Mouse (Mus musculus): Measurements from ENCODE around the gene Mpl.

Mpl gene

GRCm38 (mm10) chr4:118457345-118457975 lies at the start of gene Mpl:
Mpl (minus strand) TSS chr4:118457513.
- in situ Hi-C loops (cut with MboI; ENCODE audit: low pct_unique_long_range_greater_than_20kb in 1 of 2, low sequenced_read_pairs in 2 of 2, unreplicated experiment in 1 of 2) = no loop called here

DNA sequence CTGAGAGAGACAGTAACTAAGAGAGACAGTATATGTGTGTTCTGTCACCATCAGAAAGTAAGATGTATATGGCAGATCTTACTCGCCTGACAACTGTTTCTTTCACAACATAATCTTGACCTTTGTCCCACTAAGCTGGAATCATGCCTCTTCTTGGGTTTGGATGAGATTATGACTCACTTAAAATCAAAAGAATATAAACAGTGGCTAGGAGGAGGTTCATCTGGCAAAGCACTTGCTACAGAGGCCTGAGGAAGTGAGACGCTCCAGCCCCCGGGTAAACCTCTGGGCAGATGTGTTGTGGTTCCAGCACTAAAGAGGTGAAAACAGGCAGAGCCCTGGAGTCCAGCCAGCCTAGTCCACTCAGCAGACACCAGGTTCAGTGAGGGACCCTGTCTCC lies 48.2 kb upstream of the Mpl start:
- in situ Hi-C loops (cut with MboI; ENCODE audit: low pct_unique_long_range_greater_than_20kb in 1 of 2, low sequenced_read_pairs in 2 of 2, unreplicated experiment in 1 of 2) = no loop called here

DNA sequence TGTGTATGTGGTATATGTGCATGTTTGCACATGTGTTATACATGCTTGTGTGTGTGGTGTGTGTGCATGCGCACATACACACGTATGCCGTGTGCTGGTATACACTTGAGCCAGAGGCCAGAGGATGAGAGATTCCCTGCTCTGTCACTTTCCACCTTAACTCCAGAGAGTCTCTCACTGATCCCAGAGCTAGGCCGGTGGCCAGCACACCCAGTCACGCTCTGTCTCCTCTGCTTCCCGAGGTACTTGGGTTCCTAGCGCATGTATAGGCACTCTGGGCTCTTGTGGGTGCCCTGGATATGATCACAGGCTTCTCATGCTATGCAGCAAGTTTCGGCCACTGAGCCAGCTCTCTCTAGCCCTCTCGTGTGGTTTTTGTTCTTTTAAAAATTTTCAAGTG lies 43.5 kb upstream of the Mpl start:
- in situ Hi-C loops (cut with MboI; ENCODE audit: low pct_unique_long_range_greater_than_20kb in 1 of 2, low sequenced_read_pairs in 2 of 2, unreplicated experiment in 1 of 2) = no loop called here

GRCm38 (mm10) chr4:118500171-118500724 lies 42.9 kb upstream of the Mpl start:
- in situ Hi-C loops (cut with MboI; ENCODE audit: low pct_unique_long_range_greater_than_20kb in 1 of 2, low sequenced_read_pairs in 2 of 2, unreplicated experiment in 1 of 2) = no loop called here

- in situ Hi-C loops (cut with MboI; ENCODE audit: low pct_unique_long_range_greater_than_20kb in 1 of 2, low sequenced_read_pairs in 2 of 2, unreplicated experiment in 1 of 2) = no loop called here
Measured at GRCm38 (mm10) chr4:118490461-118490860, 33.1 kb upstream of the Mpl start.

DNA sequence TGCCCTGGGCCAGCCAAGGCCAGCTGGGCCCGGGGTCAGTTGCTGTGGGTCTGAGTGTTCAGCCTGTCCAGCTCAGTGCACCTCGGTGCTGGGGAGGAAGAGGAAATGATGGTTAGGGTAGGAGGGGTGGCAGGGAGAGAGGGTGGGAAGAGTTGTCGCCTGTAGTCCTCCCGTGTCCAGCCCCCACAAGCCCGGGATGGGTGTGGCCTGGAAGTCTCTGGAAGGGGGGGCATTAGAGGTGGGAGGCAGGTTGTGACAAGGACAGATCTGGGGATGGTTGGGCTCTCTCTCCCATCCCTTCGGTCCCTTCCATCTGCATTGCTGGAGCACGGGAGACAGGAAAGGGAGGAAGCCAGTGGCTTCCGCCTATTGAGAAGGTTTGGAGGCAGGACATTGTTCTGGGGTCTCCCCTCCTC lies 32.4 kb upstream of the Mpl start, which contains the start of gene Tie1:
Gene Tie1, minus strand, starts transcription at position 345 of the 416 bp plus-strand sequence.
- in situ Hi-C loops (cut with MboI; ENCODE audit: low pct_unique_long_range_greater_than_20kb in 1 of 2, low sequenced_read_pairs in 2 of 2, unreplicated experiment in 1 of 2) = loop anchor here in 1 of 2 experiments (5.0 kb wide), 1 partner anchor 42 kb away; no protein-coding TSS in a partner anchor

DNA sequence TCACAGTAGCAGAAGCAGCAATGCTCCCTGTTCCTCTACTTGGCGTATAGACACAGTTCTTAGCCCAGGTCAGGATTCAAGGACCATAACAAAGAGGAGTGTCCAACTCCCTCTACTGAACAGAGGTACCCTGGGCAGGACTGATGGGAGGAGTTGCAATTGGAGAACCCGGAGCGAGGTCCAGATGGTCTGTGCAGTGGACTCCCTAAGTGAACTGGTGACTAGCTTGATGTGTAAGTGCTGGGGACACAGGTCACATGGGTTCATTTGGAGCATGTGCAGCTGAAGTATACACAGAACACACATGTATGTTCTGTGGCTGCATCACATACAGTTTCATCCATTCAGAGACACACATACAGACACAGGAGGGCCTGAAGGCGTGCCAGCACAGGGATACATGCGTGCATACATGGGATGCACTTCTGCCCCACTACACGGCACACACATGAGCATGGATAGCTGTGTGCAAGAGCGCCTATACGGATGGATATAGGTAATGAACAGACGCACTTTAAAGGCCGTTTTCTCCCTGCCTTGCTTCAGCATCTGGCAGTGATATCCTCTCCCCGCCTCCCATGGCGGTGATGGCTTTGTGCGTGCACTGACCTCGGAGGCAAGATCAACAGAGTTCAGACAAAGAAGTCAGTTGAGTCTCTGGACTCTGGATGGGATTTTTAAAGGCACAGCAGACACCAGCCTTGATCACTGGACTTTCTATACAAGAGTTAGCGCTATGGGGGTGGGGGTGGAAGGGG lies 19.6 kb upstream of the Mpl start:
- in situ Hi-C loops (cut with MboI; ENCODE audit: low pct_unique_long_range_greater_than_20kb in 1 of 2, low sequenced_read_pairs in 2 of 2, unreplicated experiment in 1 of 2) = no loop called here

DNA sequence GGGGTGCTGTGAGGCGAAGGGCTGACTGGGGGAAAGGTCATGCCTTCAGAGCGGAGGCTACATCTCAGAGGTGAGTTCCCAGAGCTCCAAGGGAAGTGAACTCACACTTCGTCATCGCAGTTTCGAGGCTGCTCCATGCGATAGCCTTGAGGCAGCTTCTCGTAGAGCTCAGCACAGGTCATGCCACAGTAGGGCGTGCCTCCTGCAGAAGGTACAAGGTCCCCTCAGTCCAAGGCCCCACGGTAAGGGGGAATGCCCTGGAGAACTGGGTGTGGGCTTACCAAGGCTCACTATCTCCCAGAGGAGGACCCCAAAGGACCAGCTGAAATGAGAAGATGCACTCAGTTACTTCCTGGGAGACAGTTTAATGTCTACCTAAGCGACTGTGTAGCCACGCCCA lies 15.4 kb upstream of the Mpl start:
- in situ Hi-C loops (cut with MboI; ENCODE audit: low pct_unique_long_range_greater_than_20kb in 1 of 2, low sequenced_read_pairs in 2 of 2, unreplicated experiment in 1 of 2) = no loop called here

DNA sequence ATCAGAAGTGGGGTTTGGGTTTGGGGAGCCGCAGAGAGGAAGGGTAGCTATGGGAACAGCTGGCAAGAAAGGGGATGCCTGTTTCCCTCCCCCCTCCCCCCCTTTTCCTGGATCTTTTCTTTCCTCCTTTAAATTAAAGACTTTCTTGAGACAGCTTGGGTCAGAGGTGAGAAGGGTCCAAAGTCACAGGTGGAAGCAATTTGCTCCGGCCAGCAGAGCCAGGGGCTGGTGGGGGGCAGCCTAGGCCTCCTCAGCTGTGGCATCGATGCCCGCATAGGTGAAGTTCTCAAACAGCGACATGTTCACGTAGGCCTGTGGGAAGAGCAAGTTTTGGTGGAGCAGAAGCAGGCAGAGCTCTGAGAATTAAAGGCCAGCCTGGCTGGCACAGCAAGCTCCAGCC lies 14.0 kb upstream of the Mpl start:
- in situ Hi-C loops (cut with MboI; ENCODE audit: low pct_unique_long_range_greater_than_20kb in 1 of 2, low sequenced_read_pairs in 2 of 2, unreplicated experiment in 1 of 2) = no loop called here

- in situ Hi-C loops (cut with MboI; ENCODE audit: low pct_unique_long_range_greater_than_20kb in 1 of 2, low sequenced_read_pairs in 2 of 2, unreplicated experiment in 1 of 2) = no loop called here
Measured at GRCm38 (mm10) chr4:118465697-118466163, 8.4 kb upstream of the Mpl start.

DNA sequence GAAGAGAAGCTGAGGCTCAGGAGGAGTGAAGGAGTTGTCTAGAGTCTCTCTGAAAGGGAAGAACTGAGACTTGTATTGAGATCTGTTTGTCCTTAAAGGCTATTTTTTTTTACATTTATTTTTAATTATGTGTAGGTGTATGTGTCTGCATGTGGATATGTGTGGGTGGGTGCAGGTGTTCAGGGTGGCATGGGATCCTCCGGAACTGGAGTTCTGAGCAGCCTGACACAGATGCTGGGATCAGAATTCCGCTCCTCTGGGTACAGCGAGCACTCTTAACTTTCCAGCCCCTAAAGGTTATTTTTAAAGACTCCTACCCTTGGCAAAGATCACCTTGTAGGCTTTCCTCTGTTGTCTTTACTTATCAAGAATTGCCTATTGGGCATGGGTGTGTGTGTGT lies 7.6 kb upstream of the Mpl start:
- in situ Hi-C loops (cut with MboI; ENCODE audit: low pct_unique_long_range_greater_than_20kb in 1 of 2, low sequenced_read_pairs in 2 of 2, unreplicated experiment in 1 of 2) = no loop called here

- in situ Hi-C loops (cut with MboI; ENCODE audit: low pct_unique_long_range_greater_than_20kb in 1 of 2, low sequenced_read_pairs in 2 of 2, unreplicated experiment in 1 of 2) = loop anchor here in 1 of 2 experiments (5.0 kb wide), 1 partner anchor 41 kb away; no protein-coding TSS in a partner anchor
Measured at GRCm38 (mm10) chr4:118446415-118447153, 10.7 kb downstream of the Mpl start.

GRCm38 (mm10) chr4:118445781-118446414 lies 11.4 kb downstream of the Mpl start:
- in situ Hi-C loops (cut with MboI; ENCODE audit: low pct_unique_long_range_greater_than_20kb in 1 of 2, low sequenced_read_pairs in 2 of 2, unreplicated experiment in 1 of 2) = loop anchor here in 1 of 2 experiments (5.0 kb wide), 1 partner anchor 41 kb away; no protein-coding TSS in a partner anchor

DNA sequence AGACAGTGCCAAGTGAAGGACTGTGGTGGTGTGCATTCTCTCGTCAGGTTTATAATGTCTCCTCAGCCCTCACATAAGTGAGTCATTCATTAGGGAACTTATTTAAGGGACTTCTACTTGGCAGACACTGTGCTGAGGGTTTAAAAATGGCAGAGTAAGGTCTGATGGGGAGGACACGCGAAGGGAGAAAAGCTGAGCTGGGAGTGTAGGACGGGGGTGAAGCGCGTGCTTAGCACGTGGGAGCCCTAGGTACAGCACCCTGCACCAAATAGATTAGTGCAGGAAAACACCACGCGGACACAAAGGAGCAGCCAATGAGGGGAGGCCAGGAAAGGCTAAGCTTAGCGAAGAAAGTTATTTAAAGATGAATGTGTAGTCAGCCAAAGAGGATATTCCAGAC lies 12.2 kb downstream of the Mpl start:
- in situ Hi-C loops (cut with MboI; ENCODE audit: low pct_unique_long_range_greater_than_20kb in 1 of 2, low sequenced_read_pairs in 2 of 2, unreplicated experiment in 1 of 2) = loop anchor here in 1 of 2 experiments (5.0 kb wide), 1 partner anchor 42 kb away; no protein-coding TSS in a partner anchor

DNA sequence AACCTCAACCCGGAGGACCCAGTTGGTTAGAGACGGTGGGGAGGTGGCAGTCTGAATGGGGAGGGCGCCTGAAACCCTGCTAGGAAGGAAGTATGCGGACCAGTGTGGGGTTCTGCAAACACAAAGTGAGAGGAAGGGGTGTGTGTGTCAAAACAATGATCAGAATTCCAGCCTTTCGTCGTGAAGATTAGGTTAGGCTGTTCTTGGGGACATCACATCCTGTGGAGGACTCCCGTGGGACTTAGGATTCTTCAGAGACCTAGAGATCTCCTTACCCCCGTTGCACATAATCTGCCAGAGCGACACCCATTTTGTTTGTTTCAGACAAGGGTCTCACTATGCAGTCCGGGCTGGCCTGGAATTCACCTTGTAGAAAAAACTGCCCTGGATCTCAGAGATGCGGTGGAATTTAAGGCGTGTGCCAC lies 19.5 kb downstream of the Mpl start:
- in situ Hi-C loops (cut with MboI; ENCODE audit: low pct_unique_long_range_greater_than_20kb in 1 of 2, low sequenced_read_pairs in 2 of 2, unreplicated experiment in 1 of 2) = no loop called here

- in situ Hi-C loops (cut with MboI; ENCODE audit: low pct_unique_long_range_greater_than_20kb in 1 of 2, low sequenced_read_pairs in 2 of 2, unreplicated experiment in 1 of 2) = no loop called here
Measured at GRCm38 (mm10) chr4:118436820-118437603, 20.3 kb downstream of the Mpl start, which contains the start of gene Cdc20. Cdc20 (minus strand) TSS chr4:118437352.

DNA sequence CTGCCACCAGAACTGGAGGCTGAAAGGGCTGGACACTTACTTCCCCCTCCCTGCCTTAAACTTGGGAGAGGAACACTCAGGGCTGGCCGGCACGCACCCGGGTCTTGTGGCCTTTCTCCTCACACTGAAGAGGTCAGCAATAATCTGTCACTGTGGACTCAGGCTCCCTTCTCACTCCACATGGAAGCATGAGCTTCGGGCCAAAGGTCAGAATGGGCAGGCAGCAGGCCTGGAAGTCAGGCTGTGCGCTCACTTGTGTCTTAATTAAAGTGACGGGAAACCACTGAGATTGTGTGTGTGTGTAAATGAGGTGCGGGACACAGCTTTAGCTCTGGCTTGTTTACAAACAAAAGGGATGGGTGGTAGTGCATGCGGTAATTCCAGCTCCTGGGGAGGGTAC lies 25.0 kb downstream of the Mpl start:
- in situ Hi-C loops (cut with MboI; ENCODE audit: low pct_unique_long_range_greater_than_20kb in 1 of 2, low sequenced_read_pairs in 2 of 2, unreplicated experiment in 1 of 2) = no loop called here
